In the genomic region with DNA sequence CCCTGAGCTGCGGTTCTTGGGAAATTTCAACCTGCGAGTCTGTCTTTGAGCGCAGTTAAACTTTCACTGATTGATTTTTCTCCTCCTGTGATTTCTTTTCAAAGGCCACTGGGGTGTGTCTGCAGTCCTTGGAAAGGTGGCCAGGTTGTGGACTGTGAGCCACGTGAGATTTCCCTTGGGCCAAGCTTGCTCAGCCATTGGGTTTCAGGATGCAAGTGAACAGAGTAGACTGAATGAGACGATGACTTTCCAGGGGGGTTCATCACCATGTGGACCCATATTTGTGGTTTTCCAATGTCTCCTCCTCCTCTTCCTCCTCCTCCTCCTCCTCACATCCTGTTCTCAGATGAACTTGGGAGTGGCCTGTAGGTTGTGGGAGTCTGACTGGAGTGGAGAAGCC, we compare ENCODE assay signal across 12 mouse cellular contexts. TPM values are rescaled to one million over a fixed set of nuclear protein-coding genes. Genes with fewer than 3 reads are reported as not detected.
A peak's percentile ranks its signal among the peaks of the same experiment; 100 is the strongest.
DNase-seq lines count a peak whose midpoint lies in the region; ATAC-seq and TF ChIP-seq lines count a peak whose summit lies in the region.
"Had no signal": no experiment of that assay in that cellular context is flagged by ENCODE, and none has a peak within 500 bp of the region (broad histone marks: within the 10 kb centered on the region; RNA-seq: fewer than 3 reads in every experiment).

No protein-coding gene starts in this region.

- DNase-seq in gastrocnemius, adult 2 months, result peak; percentile 37
- no peak for DNase-seq in gastrocnemius, adult 18-20 months (ENCODE audit: low spot score)
- no peak for DNase-seq in midbrain, embryonic 11.5 days (ENCODE audit: low spot score, missing footprints)
- DNase-seq in kidney, adult 8-10 months, result peak; percentile 83 to 89
- no peak for DNase-seq in spleen, postnatal 14 days (ENCODE audit: low spot score in 2 of 2)
- no peak for DNase-seq in spleen, postnatal 10 days (ENCODE audit: low spot score in 2 of 2)
- DNase-seq: cerebellum, adult 8-10 months; thymus, adult 18-20 months had no signal

- peak overlapping the region; percentile 74 for H3K4me2 ChIP-seq in midbrain, embryonic 13.5 days (replicated peaks)
- H3K4me2 ChIP-seq in midbrain, embryonic 11.5 days, result no peak overlapping the region
- H3K4me2 ChIP-seq: heart, embryonic 13.5 days; liver, embryonic 15.5 days had no signal

- peak overlapping the region; percentile 49; the same call in 1 of the 2 replicates for H3K9ac ChIP-seq in midbrain, embryonic 13.5 days (replicated peaks)
- no peak overlapping the region for H3K9ac ChIP-seq in midbrain, embryonic 11.5 days (ENCODE audit: low read length)
- H3K9ac ChIP-seq: heart, embryonic 13.5 days; liver, embryonic 15.5 days had no signal

- no peak for TF ChIP-seq POLR2A in olfactory bulb, adult 2 months (IDR thresholded peaks at IDR 0.05; ENCODE audit: insufficient read depth, low read depth, low read length)

- H3K27me3 ChIP-seq in midbrain, embryonic 13.5 days, result peaks cover 83% of the 10 kb centered on the region
- peaks cover 86% of the 10 kb centered on the region for H3K27me3 ChIP-seq in midbrain, embryonic 11.5 days (ENCODE audit: control insufficient read depth, insufficient read depth, low read length)

- H3K4me1 ChIP-seq in midbrain, embryonic 13.5 days (replicated peaks), result peaks cover 70% of the 10 kb centered on the region
- H3K4me1 ChIP-seq in midbrain, embryonic 11.5 days (ENCODE audit: control insufficient read depth, insufficient read depth, low read length), result peaks cover 8% of the 10 kb centered on the region; the same call in 1 of the 2 replicates
- H3K4me1 ChIP-seq in olfactory bulb, adult 2 months (ENCODE audit: control insufficient read depth, insufficient read depth, low read length), result peaks cover 20% of the 10 kb centered on the region
- H3K4me1 ChIP-seq: liver, embryonic 15.5 days had no signal

- H3K27ac ChIP-seq in gastrocnemius, adult 2 months, result peak overlapping the region; percentile 96
- H3K27ac ChIP-seq in midbrain, embryonic 13.5 days, result no peak overlapping the region
- no peak overlapping the region for H3K27ac ChIP-seq in midbrain, embryonic 11.5 days (ENCODE audit: low read depth, low read length)
- peak overlapping the region; percentile 97 for H3K27ac ChIP-seq in olfactory bulb, adult 2 months (ENCODE audit: insufficient read depth, low read depth, low read length)
- H3K27ac ChIP-seq: heart, embryonic 13.5 days; liver, embryonic 15.5 days had no signal

- no peak for TF ChIP-seq CTCF in gastrocnemius, adult 2 months (IDR thresholded peaks at IDR 0.05)
- no peak for TF ChIP-seq CTCF in olfactory bulb, adult 2 months (IDR thresholded peaks at IDR 0.05; ENCODE audit: insufficient read depth, low read depth, low read length)

- 79% methylated on average over 5 of the region's 5 CpGs for WGBS in midbrain, embryonic 13.5 days
- 84% methylated on average over 5 of the region's 5 CpGs for WGBS in midbrain, embryonic 11.5 days
- WGBS in olfactory bulb, adult 2 months, result 15% methylated on average over 5 of the region's 5 CpGs

- no peaks in the 10 kb centered on the region for H3K9me3 ChIP-seq in midbrain, embryonic 13.5 days
- H3K9me3 ChIP-seq in midbrain, embryonic 11.5 days (ENCODE audit: control insufficient read depth, low read length), result no peaks in the 10 kb centered on the region
- H3K9me3 ChIP-seq: heart, embryonic 13.5 days; liver, embryonic 15.5 days had no signal

- H3K36me3 ChIP-seq in midbrain, embryonic 13.5 days, result no peaks in the 10 kb centered on the region; the same call in 1 of the 2 replicates
- no peaks in the 10 kb centered on the region for H3K36me3 ChIP-seq in midbrain, embryonic 11.5 days (ENCODE audit: control insufficient read depth, insufficient read depth, low read length)
- H3K36me3 ChIP-seq: liver, embryonic 15.5 days had no signal

- intact Hi-C loops in gastrocnemius, adult 2 months (cut with DNase I), result no loop called here

- no peak for ATAC-seq in midbrain, embryonic 13.5 days
- no peak for ATAC-seq in midbrain, embryonic 11.5 days (ENCODE audit: low FRiP score)

- peak overlapping the region; percentile 98 for H3K4me3 ChIP-seq in gastrocnemius, adult 2 months
- H3K4me3 ChIP-seq in midbrain, embryonic 13.5 days (replicated peaks), result peak overlapping the region; percentile 17
- no peak overlapping the region for H3K4me3 ChIP-seq in midbrain, embryonic 11.5 days (ENCODE audit: low read depth, low read length)
- H3K4me3 ChIP-seq in olfactory bulb, adult 2 months (ENCODE audit: insufficient read depth, low read depth, low read length), result peak overlapping the region; percentile 43
- H3K4me3 ChIP-seq: heart, embryonic 13.5 days; liver, embryonic 15.5 days had no signal

RNA-seq across cellular contexts. Expression of a gene that starts 59.0 kb away (rescaled TPM):
- total RNA-seq in gastrocnemius, adult 2 months (2021), result 10 to 100 TPM; 15.4 to 47.2 TPM
- total RNA-seq in gastrocnemius, adult 18-20 months (2021), result 10 to 100 TPM; 21.9 to 22.2 TPM
- polyA plus RNA-seq in midbrain, embryonic 13.5 days (2015; fragmentation: Nextera tagmentation; extraction: Ambion mirVana), result 0.54 and 0.96 TPM in 2 replicates
- polyA plus RNA-seq in midbrain, embryonic 11.5 days (2014; fragmentation: Nextera tagmentation; extraction: Ambion mirVana), result 0.62 and 0.92 TPM in 2 replicates
- polyA plus RNA-seq in olfactory bulb, adult 2 months (2012; ENCODE audit: insufficient read depth, insufficient read length, low replicate concordance, missing spikeins), result not detected in 2 replicates

Comparison
In these comparisons a context has a peak if more than half of its experiments do, and no peak if none do; other contexts are left out.
1. DNase-seq: peak in gastrocnemius, adult 2 months (single experiment) and kidney, adult 8-10 months (2 of 2); none in gastrocnemius, adult 18-20 months (single experiment), midbrain, embryonic 11.5 days (single experiment), spleen, postnatal 14 days (0 of 2) and spleen, postnatal 10 days (0 of 2).
2. H3K27ac ChIP-seq: peak in gastrocnemius, adult 2 months (single experiment) and olfactory bulb, adult 2 months (single experiment); none in midbrain, embryonic 13.5 days (single experiment) and midbrain, embryonic 11.5 days (single experiment).